Mouse (Mus musculus): ENCODE measurements around the gene Slc44a1. TPM values are rescaled to one million over a fixed set of nuclear protein-coding genes. Genes with fewer than 3 reads are reported as not detected.

Gene Slc44a1
- polyA plus RNA-seq, 1 experiment from 2014 or later = 11.2 TPM

DNA sequence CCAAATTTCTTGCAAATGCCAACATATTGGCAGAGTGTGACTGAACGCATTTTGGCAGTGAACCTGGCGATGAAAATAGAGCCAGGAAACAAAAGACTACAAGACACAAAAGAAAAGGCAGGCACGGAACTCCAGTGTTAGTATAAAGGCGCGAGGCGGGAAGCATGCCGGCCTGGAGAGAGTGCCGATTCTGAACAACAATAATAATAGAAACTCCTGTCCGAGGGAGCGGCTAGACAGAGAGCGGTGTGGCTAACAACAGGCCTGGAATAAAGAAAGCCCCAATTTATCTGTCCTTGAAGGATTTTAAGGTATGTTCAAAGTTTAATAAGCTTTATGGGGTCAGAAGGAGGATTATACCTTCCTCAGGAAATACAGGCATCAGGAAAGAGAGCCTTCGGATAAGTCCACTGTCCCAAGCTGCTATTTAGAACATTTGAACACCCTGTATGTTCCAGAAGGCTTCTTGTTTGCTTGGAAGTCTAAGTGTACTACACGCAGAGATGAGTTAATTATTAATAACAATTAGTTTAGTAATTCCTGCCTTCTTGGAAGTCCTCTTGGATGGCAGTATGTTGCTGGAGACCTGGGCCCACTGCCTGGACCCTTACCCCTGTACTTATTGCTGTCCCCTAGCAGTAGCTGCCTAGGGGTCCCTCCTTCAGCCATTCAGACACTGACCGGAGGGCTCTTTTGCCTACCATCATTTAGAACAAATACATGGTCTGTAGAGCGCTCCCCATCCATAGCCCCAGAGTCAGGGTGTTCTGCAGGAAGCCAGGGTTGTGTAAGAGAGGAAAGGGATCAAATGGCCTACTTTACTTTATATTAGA lies 156.1 kb downstream of the Slc44a1 start:
- WGBS = 42% methylated on average over 15 of the region's 15 CpGs
- ATAC-seq (ENCODE audit: low FRiP score, low read depth) = no peak
- no peak overlapping the region for H3K4me3 ChIP-seq
- H3K9me3 ChIP-seq = no peaks in the 10 kb centered on the region
- H3K27me3 ChIP-seq = no peaks in the 10 kb centered on the region
- no peak overlapping the region for H3K4me2 ChIP-seq
- no peaks in the 10 kb centered on the region for H3K36me3 ChIP-seq
- no peak overlapping the region for H3K27ac ChIP-seq (replicated peaks)
- H3K9ac ChIP-seq = no peak overlapping the region
- H3K4me1 ChIP-seq (replicated peaks) = peaks cover 6% of the 10 kb centered on the region; the same call in 1 of the 2 replicates

DNA sequence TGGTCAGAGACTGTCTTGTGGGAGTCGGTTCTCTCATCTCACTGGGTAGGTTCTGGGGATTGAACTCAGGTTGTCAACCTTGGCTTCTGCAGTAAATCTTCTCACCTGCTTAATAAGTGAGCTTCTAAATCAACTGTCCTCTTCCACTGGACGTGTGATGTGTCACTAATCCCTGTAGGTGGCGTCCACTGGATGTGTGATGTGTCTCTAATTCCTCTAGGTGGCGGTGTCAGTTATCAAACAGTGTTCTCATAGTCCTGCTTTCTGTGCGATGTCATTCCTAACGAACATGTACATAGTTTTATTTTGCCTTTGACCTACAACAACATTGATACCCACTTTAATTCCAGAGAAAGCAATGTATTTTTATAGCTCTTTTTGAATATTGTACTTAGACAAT lies 160.2 kb downstream of the Slc44a1 start:
- Histone ChIP-seq H3K9ac (no peak overlapping the region), H3K4me3 (no peak overlapping the region), H3K27ac (replicated peaks) (no peak overlapping the region), H3K4me2 (no peak overlapping the region), H3K36me3 (no peaks in the 10 kb centered on the region), H3K27me3 (no peaks in the 10 kb centered on the region), H3K9me3 (no peaks in the 10 kb centered on the region), H3K4me1 (replicated peaks) (no peaks in the 10 kb centered on the region)
- 46% methylated on average over 6 of the region's 6 CpGs for WGBS
- ATAC-seq (ENCODE audit: low FRiP score, low read depth) = no peak

DNA sequence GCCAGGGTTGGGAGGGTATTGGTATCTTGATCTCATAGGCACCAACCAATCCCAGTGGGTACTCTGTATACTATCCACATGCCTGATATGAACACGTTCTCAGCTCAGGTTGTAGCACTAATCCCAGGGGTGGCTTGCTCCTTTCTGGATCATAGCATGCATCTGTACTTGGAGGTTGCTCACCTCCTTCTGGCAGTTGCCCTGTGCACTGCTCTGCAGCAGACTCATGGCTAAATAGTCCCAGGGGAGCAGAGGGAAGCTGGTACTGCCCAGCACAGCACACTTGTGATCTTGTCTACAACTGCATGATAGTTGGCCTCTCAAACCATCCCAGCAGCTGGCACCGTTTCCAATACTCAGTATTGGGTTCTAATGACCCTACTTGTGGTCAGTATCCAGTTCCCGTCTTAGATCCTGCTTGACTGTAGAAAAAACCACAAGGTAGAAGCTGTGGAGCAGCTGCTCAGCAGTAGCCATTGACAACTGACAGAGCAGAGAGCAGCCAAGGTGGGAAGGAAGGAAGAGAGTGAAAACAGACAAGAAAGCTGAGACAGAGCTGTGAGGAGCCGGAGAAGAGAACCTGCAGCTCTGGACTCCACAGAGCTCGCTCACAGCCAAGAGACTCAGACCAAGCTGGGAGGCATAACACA lies 174.5 kb downstream of the Slc44a1 start:
- Histone ChIP-seq H3K36me3 (no peaks in the 10 kb centered on the region), H3K4me1 (replicated peaks) (no peaks in the 10 kb centered on the region), H3K4me2 (no peak overlapping the region), H3K27me3 (no peaks in the 10 kb centered on the region), H3K4me3 (no peak overlapping the region), H3K9ac (no peak overlapping the region), H3K9me3 (no peaks in the 10 kb centered on the region), H3K27ac (replicated peaks) (no peak overlapping the region)
- no peak for ATAC-seq (ENCODE audit: low FRiP score, low read depth)
- 92% methylated on average over 5 of the region's 5 CpGs for WGBS

DNA sequence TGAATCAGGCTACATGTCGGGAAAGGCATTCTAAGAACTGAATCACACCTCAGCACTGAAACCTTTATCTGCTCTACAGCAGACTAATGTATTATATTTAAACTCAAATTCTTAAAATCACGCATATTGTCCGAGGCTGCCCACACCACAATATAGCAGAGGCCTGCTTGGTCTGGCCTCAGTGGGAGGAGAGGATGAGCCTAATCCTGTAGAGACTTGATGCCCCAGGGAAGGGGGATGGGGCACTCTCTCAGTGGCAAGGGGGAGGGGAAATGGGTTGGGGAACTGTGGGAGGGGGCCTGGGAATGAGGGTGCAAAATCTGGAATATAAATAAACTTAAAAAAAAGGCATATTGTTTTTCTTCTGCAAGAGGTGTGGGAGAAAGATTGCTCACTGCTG lies 177.8 kb downstream of the Slc44a1 start:
- H3K36me3 ChIP-seq = no peaks in the 10 kb centered on the region
- no peaks in the 10 kb centered on the region for H3K9me3 ChIP-seq
- 58% methylated on average over 3 of the region's 3 CpGs for WGBS
- H3K4me1 ChIP-seq (replicated peaks) = no peaks in the 10 kb centered on the region
- no peak overlapping the region for H3K4me2 ChIP-seq
- H3K27ac ChIP-seq (replicated peaks) = no peak overlapping the region
- H3K9ac ChIP-seq = no peak overlapping the region
- no peak overlapping the region for H3K4me3 ChIP-seq
- no peak for ATAC-seq (ENCODE audit: low FRiP score, low read depth)
- H3K27me3 ChIP-seq = no peaks in the 10 kb centered on the region

DNA sequence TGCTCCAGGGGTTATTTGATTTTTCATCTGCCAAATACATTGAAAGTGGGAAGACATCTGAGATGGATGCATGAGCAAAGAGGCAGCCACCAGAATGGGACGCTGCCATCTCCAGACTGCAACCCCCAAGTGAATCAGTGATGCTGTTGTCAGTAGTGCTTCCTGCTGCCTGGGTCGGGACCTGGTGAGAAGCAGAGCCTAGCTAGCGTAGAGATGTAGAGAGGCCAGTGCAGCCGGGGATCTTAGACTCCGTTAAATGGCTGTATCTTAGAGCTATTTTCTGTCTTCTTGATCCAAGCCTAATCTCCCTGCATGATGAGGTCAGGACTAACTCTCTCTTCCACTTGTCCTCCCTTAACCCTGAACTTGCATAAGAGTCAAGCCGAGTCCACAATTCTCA lies 179.9 kb downstream of the Slc44a1 start:
- H3K4me1 ChIP-seq (replicated peaks) = 0 out of 2 replicates have a peak, but pooled peaks cover 6% of the 10 kb centered on the region
- no peak for ATAC-seq (ENCODE audit: low FRiP score, low read depth)
- no peaks in the 10 kb centered on the region for H3K36me3 ChIP-seq
- H3K9me3 ChIP-seq = no peaks in the 10 kb centered on the region
- WGBS = 92% methylated on average over 6 of the region's 6 CpGs
- H3K27me3 ChIP-seq = no peaks in the 10 kb centered on the region
- H3K9ac ChIP-seq = no peak overlapping the region
- no peak overlapping the region for H3K4me3 ChIP-seq
- H3K27ac ChIP-seq (replicated peaks) = no peak overlapping the region
- no peak overlapping the region for H3K4me2 ChIP-seq

DNA sequence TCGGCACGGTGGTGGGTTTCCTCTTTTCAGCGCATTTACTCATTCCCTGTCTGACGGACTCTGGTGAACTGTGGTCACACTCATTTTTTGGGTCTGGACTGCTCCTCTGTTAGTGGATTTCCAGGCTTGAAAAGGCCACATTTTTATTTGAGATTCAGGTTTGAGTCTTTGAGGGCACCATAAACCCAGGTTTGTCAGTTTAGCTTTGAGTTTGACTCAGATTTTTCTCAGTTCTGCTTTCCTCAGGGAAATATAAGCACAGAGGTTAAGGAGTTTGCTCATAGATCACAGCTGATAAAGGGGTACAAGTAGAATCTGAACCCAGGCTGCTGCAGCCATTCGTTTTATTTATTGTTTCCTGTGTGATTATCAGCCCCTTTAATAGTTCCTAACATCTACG lies 180.9 kb downstream of the Slc44a1 start:
- Histone ChIP-seq H3K9me3 (no peaks in the 10 kb centered on the region), H3K4me3 (no peak overlapping the region), H3K27me3 (no peaks in the 10 kb centered on the region), H3K9ac (no peak overlapping the region), H3K4me2 (no peak overlapping the region), H3K36me3 (no peaks in the 10 kb centered on the region), H3K4me1 (replicated peaks) (peaks cover 11% of the 10 kb centered on the region; the same call in 1 of the 2 replicates), H3K27ac (replicated peaks) (no peak overlapping the region)
- WGBS = 72% methylated on average over 6 of the region's 6 CpGs
- no peak for ATAC-seq (ENCODE audit: low FRiP score, low read depth)

DNA sequence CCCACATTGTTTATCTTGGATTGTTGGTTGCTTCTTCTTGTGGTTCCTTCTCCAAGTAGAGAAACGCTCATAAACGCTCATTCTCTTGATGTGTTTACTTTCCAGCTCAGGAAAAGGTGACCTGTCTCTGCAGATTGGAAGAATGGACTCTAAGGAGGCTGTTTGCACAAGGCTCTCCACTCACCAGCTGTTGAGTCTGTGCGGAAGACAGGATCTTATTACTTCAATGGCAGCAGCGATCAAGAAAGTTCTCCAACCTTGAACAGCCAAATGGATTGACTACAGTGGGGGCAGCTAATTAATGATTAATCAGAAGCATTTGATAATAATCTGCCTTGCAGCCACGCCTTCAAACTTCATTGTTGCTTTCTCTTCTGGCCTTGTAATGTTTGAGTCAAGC lies 181.3 kb downstream of the Slc44a1 start:
- H3K4me1 ChIP-seq (replicated peaks) = peaks cover 11% of the 10 kb centered on the region; the same call in 1 of the 2 replicates
- H3K9ac ChIP-seq = no peak overlapping the region
- no peaks in the 10 kb centered on the region for H3K27me3 ChIP-seq
- no peak for ATAC-seq (ENCODE audit: low FRiP score, low read depth)
- H3K4me3 ChIP-seq = no peak overlapping the region
- H3K36me3 ChIP-seq = no peaks in the 10 kb centered on the region
- no peak overlapping the region for H3K27ac ChIP-seq (replicated peaks)
- no peak overlapping the region for H3K4me2 ChIP-seq
- 87% methylated on average over 5 of the region's 5 CpGs for WGBS
- H3K9me3 ChIP-seq = no peaks in the 10 kb centered on the region

DNA sequence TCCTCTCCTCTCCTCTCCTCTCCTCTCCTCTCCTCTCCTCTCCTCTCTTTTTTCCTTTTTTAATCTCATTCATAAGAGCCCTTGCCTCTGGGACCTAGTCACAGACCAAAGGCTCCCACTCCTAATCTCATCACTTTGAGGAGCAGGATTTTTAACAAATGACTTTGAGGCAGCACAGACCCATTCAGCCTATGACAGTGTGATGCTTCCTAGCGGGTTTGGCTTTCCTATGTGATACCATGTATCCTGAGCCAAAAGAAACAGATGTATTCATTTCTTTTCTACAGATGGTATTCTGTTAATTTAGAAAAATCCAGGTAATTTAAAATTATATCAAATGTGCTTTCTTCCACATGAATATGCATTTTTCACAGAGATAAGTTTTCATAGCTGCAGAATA lies 183.5 kb downstream of the Slc44a1 start:
- no peak overlapping the region for H3K4me2 ChIP-seq
- no peaks in the 10 kb centered on the region for H3K9me3 ChIP-seq
- no peak overlapping the region for H3K4me3 ChIP-seq
- H3K9ac ChIP-seq = no peak overlapping the region
- H3K27ac ChIP-seq (replicated peaks) = no peak overlapping the region
- no peaks in the 10 kb centered on the region for H3K36me3 ChIP-seq
- 0 out of 2 replicates have a peak, but pooled peaks cover 3% of the 10 kb centered on the region for H3K27me3 ChIP-seq
- 93% methylated on average over 1 of the region's 1 CpGs for WGBS
- H3K4me1 ChIP-seq (replicated peaks) = peaks cover 11% of the 10 kb centered on the region; the same call in 1 of the 2 replicates
- ATAC-seq (ENCODE audit: low FRiP score, low read depth) = no peak

DNA sequence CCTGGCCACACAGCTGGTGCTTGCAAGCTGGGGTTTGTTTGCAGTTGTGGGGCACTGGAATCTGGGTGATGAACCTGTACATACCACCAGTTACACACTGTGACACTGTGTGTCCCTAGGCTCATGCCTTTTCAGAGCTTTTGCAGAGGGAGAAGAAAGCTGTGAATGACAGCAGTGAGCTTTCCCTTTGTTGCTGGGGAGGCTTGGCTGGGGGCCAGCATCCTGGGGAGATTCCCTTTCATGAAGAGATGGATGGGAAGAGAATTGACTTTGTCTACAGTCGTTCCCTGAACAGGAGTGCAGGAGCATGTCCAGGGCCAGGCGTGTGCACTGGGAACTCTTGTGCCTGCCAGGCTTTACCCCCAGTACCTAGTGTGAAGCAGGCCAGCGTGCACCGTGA lies 184.6 kb downstream of the Slc44a1 start:
- Histone ChIP-seq H3K9ac (no peak overlapping the region), H3K4me3 (no peak overlapping the region), H3K27ac (replicated peaks) (no peak overlapping the region), H3K4me2 (no peak overlapping the region), H3K27me3 (0 out of 2 replicates have a peak, but pooled peaks cover 3% of the 10 kb centered on the region), H3K4me1 (replicated peaks) (peaks cover 11% of the 10 kb centered on the region; the same call in 1 of the 2 replicates), H3K36me3 (no peaks in the 10 kb centered on the region), H3K9me3 (no peaks in the 10 kb centered on the region)
- ATAC-seq (ENCODE audit: low FRiP score, low read depth) = peak; percentile 58
- WGBS = 24% methylated on average over 4 of the region's 4 CpGs

DNA sequence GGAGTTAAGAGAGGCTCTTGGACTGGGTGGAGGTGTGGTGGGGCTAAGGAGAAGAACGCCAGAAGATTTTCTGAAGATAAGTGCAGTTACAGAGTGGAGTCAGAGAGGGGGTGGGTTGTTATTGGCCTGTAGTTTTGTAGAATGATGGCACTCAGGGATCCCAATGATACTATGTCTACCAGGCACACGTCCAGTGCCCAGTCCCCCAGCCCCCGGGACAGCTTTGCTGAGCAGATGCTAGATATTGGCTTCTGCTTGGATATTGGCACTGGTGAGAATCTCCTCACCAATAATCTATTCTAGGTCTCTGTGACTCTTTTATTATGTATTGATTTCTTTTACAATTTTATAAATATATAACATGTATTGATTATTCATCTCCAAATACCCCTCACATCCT lies 185.1 kb downstream of the Slc44a1 start:
- Histone ChIP-seq H3K9ac (no peak overlapping the region), H3K4me1 (replicated peaks) (peaks cover 13% of the 10 kb centered on the region), H3K4me2 (no peak overlapping the region), H3K27me3 (0 out of 2 replicates have a peak, but pooled peaks cover 3% of the 10 kb centered on the region), H3K9me3 (no peaks in the 10 kb centered on the region), H3K27ac (replicated peaks) (no peak overlapping the region), H3K4me3 (no peak overlapping the region), H3K36me3 (no peaks in the 10 kb centered on the region)
- 59% methylated on average over 3 of the region's 3 CpGs for WGBS
- 0 out of 2 replicates have a peak, but pooled peaks have one; percentile 5 for ATAC-seq (ENCODE audit: low FRiP score, low read depth)

DNA sequence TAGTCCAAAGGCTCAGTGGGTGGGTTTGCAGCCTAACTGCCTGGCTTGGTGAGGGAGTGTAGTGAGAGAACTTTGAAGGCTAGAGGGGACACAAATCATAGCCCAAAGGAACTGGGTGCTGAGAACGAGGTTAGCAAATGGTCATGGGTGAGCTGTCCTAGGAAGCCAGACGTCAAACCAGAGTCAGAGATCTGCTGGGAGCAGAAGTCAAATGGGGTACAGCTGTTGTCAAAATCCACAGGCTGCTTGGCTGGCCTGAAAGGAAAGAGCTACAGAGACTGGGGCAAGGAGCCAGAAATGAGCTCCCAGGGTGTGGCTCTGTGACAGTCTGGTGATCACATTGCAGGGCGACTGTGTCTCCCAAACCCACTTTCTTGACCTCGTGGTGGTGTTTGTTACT lies 188.7 kb downstream of the Slc44a1 start:
- Histone ChIP-seq H3K9ac (no peak overlapping the region), H3K9me3 (no peaks in the 10 kb centered on the region), H3K27me3 (0 out of 2 replicates have a peak, but pooled peaks cover 3% of the 10 kb centered on the region), H3K4me2 (no peak overlapping the region), H3K4me1 (replicated peaks) (peaks cover 34% of the 10 kb centered on the region), H3K4me3 (no peak overlapping the region), H3K27ac (replicated peaks) (no peak overlapping the region), H3K36me3 (no peaks in the 10 kb centered on the region)
- no peak for ATAC-seq (ENCODE audit: low FRiP score, low read depth)
- 51% methylated on average over 4 of the region's 4 CpGs for WGBS

DNA sequence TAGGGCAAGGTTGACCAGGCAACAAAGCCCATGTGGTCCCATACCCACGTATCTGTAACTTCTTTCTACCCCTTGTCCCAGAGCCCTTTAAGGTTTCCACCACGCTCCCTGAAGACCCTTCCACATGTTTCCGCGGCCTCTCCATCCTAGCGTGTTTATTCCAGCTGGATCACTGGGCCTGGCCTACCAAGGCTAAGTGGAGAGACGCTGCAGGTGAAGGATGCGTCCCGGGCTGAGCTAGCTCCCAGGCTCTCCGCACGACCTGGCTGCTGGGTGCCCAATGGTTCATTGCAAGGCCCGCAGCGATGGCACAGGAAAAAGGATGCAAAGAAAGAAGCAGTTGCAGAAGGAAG lies 190.7 kb downstream of the Slc44a1 start:
- H3K27me3 ChIP-seq = 0 out of 2 replicates have a peak, but pooled peaks cover 3% of the 10 kb centered on the region
- no peaks in the 10 kb centered on the region for H3K9me3 ChIP-seq
- peak overlapping the region; percentile 68 for H3K4me2 ChIP-seq
- ATAC-seq (ENCODE audit: low FRiP score, low read depth) = peak; percentile 55
- H3K4me3 ChIP-seq = peak overlapping the region; percentile 82
- H3K36me3 ChIP-seq = no peaks in the 10 kb centered on the region
- peaks cover 40% of the 10 kb centered on the region for H3K4me1 ChIP-seq (replicated peaks)
- 3% methylated on average over 12 of the region's 12 CpGs for WGBS
- peak overlapping the region; percentile 87 for H3K27ac ChIP-seq (replicated peaks)
- H3K9ac ChIP-seq = peak overlapping the region; percentile 65

All from hindbrain, embryonic 15.5 days (tissue).